Mouse (Mus musculus) liver, embryonic 14.5 days (tissue): ENCODE data around the gene Spata2l.

Source experiments
- CTCF ChIP-seq: IDR thresholded peaks from 2 replicates; pipeline ENCODE4 v1.5.1; 2016; ENCODE audit warnings: antibody characterized with exemption, low read depth, control low read depth
- EP300 ChIP-seq: IDR thresholded peaks from 2 replicates; pipeline ENCODE4 v1.6.1; 2016; ENCODE audit warnings: antibody characterized with exemption, low read depth

GRCm38 (mm10) chr8:123191908-123192307 is 44.1 kb downstream of the Spata2l start:
- TF ChIP-seq CTCF (no peak), EP300 (no peak)
